Mouse (Mus musculus): Measurements from ENCODE around the gene Tex36. TPM values are rescaled to one million over a fixed set of nuclear protein-coding genes. Genes with fewer than 3 reads are reported as not detected.
A peak's percentile ranks its signal among the peaks of the same experiment; 100 is the strongest.

Tex36 gene
- polyA plus RNA-seq, 1 experiment from 2014 or later = not detected

GRCm38 (mm10) chr7:133576281-133576680 is 25.7 kb downstream of the Tex36 start:
- ATAC-seq (no peak), DNase-seq (ENCODE audit: low spot score) (no peak)
- Histone ChIP-seq H3K4me2 (ENCODE audit: low read length) (no peak overlapping the region), H3K4me3 (ENCODE audit: low read depth, low read length) (no peak overlapping the region), H3K9ac (ENCODE audit: low read length) (no peak overlapping the region), H3K4me1 (ENCODE audit: control insufficient read depth, insufficient read depth, low read length) (no peaks in the 10 kb centered on the region), H3K9me3 (replicated peaks; ENCODE audit: control insufficient read depth, low read length) (no peaks in the 10 kb centered on the region), H3K36me3 (ENCODE audit: control insufficient read depth, insufficient read depth, low read length) (no peaks in the 10 kb centered on the region), H3K27me3 (replicated peaks; ENCODE audit: control insufficient read depth, insufficient read depth, low read length) (no peaks in the 10 kb centered on the region), H3K27ac (ENCODE audit: low read depth, low read length) (no peak overlapping the region)
- 47% methylated on average over 6 of the region's 6 CpGs for WGBS

- Histone ChIP-seq H3K9me3 (replicated peaks; ENCODE audit: control insufficient read depth, low read length) (no peaks in the 10 kb centered on the region), H3K4me1 (ENCODE audit: control insufficient read depth, insufficient read depth, low read length) (no peaks in the 10 kb centered on the region), H3K27me3 (replicated peaks; ENCODE audit: control insufficient read depth, insufficient read depth, low read length) (no peaks in the 10 kb centered on the region), H3K27ac (ENCODE audit: low read depth, low read length) (no peak overlapping the region), H3K4me3 (ENCODE audit: low read depth, low read length) (no peak overlapping the region), H3K4me2 (ENCODE audit: low read length) (no peak overlapping the region), H3K9ac (ENCODE audit: low read length) (no peak overlapping the region), H3K36me3 (ENCODE audit: control insufficient read depth, insufficient read depth, low read length) (no peaks in the 10 kb centered on the region)
- ATAC-seq = no peak
- DNase-seq (ENCODE audit: low spot score) = peak; percentile 62
- WGBS = 27% methylated on average over 3 of the region's 3 CpGs
Measured at GRCm38 (mm10) chr7:133571927-133572326, 30.0 kb downstream of the Tex36 start.

DNA sequence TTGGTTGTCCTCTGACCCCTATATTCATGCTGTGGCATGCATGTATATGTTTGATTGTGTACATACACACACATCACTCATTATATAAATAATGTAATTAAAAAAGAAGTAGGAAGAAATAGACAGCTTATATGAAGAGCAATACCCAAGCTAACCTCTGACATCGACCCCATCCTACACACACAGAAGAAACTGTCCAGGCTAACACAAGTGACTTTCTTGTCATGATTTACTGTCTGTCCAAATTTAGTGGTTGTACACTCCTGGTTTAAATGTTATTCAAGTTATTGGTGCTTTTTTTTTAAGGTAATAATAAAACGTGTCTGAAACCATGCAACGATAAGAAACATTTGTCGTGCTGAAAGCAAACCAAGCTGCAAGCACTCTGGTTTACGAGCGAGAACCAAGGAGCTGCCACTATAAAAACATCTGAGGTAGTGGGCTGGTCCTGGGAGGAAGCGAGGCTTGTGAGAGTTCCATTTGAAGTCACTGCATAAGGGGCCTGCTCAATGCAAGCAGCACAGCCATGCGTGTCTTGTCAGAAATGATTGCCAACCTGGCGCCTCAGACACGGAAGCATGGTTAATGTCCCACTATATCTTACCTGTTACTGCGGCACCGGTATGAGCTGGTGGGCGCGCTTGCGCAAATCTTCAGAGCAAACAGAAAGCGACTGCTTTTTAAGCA is 32.6 kb downstream of the Tex36 start:
- 93% methylated on average over 16 of the region's 16 CpGs for WGBS
- no peak overlapping the region for H3K4me3 ChIP-seq (ENCODE audit: low read depth, low read length)
- no peaks in the 10 kb centered on the region for H3K4me1 ChIP-seq (ENCODE audit: control insufficient read depth, insufficient read depth, low read length)
- no peak overlapping the region for H3K27ac ChIP-seq (ENCODE audit: low read depth, low read length)
- H3K9me3 ChIP-seq (replicated peaks; ENCODE audit: control insufficient read depth, low read length) = no peaks in the 10 kb centered on the region
- H3K4me2 ChIP-seq (ENCODE audit: low read length) = no peak overlapping the region
- H3K36me3 ChIP-seq (ENCODE audit: control insufficient read depth, insufficient read depth, low read length) = no peaks in the 10 kb centered on the region
- DNase-seq (ENCODE audit: low spot score) = no peak
- ATAC-seq = no peak
- no peak overlapping the region for H3K9ac ChIP-seq (ENCODE audit: low read length)
- H3K27me3 ChIP-seq (replicated peaks; ENCODE audit: control insufficient read depth, insufficient read depth, low read length) = no peaks in the 10 kb centered on the region

- ATAC-seq = no peak
- Histone ChIP-seq H3K4me3 (ENCODE audit: low read depth, low read length) (no peak overlapping the region), H3K4me1 (ENCODE audit: control insufficient read depth, insufficient read depth, low read length) (no peaks in the 10 kb centered on the region), H3K36me3 (ENCODE audit: control insufficient read depth, insufficient read depth, low read length) (no peaks in the 10 kb centered on the region), H3K27me3 (replicated peaks; ENCODE audit: control insufficient read depth, insufficient read depth, low read length) (no peaks in the 10 kb centered on the region), H3K4me2 (ENCODE audit: low read length) (no peak overlapping the region), H3K9ac (ENCODE audit: low read length) (no peak overlapping the region), H3K9me3 (replicated peaks; ENCODE audit: control insufficient read depth, low read length) (no peaks in the 10 kb centered on the region), H3K27ac (ENCODE audit: low read depth, low read length) (no peak overlapping the region)
- DNase-seq (ENCODE audit: low spot score) = no peak
- 89% methylated on average over 8 of the region's 8 CpGs for WGBS
Measured at GRCm38 (mm10) chr7:133564600-133564999, 37.4 kb downstream of the Tex36 start.

DNA sequence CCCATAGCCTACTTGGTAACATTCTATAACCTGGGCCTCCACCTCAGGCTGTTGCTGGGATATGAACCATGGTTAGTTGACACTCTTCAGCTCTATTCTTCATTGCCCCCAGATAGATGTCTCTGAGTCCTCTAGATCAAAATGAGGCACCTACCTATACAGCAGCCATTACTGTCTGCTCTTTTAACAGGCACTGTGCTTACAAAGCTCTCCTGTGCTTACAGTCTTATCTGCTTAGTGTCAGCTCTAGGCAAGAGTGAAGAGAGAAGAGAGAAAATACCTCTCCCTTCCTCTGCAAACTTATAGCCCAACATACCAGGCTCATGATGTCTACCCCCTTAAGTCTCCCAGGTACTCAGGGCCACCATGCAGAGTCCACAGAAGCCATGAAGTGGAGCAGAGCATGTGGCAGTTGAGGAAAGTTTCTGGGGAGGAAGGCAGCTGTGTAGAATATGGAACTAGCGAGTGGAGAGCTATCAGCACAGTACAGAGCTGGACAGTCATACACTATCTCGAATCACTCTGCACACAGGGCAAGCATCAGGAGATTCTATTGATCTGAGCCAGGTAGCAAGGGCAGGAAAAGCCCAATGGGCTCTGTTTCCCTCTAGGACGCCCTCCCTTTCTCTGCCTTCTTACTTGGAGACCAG is 38.7 kb downstream of the Tex36 start:
- no peaks in the 10 kb centered on the region for H3K27me3 ChIP-seq (replicated peaks; ENCODE audit: control insufficient read depth, insufficient read depth, low read length)
- 86% methylated on average over 3 of the region's 3 CpGs for WGBS
- DNase-seq (ENCODE audit: low spot score) (no peak), ATAC-seq (no peak)
- no peak overlapping the region for H3K4me2 ChIP-seq (ENCODE audit: low read length)
- no peaks in the 10 kb centered on the region for H3K36me3 ChIP-seq (ENCODE audit: control insufficient read depth, insufficient read depth, low read length)
- no peak overlapping the region for H3K9ac ChIP-seq (ENCODE audit: low read length)
- no peak overlapping the region for H3K4me3 ChIP-seq (ENCODE audit: low read depth, low read length)
- H3K4me1 ChIP-seq (ENCODE audit: control insufficient read depth, insufficient read depth, low read length) = no peaks in the 10 kb centered on the region
- H3K9me3 ChIP-seq (replicated peaks; ENCODE audit: control insufficient read depth, low read length) = no peaks in the 10 kb centered on the region
- no peak overlapping the region for H3K27ac ChIP-seq (ENCODE audit: low read depth, low read length)

DNA sequence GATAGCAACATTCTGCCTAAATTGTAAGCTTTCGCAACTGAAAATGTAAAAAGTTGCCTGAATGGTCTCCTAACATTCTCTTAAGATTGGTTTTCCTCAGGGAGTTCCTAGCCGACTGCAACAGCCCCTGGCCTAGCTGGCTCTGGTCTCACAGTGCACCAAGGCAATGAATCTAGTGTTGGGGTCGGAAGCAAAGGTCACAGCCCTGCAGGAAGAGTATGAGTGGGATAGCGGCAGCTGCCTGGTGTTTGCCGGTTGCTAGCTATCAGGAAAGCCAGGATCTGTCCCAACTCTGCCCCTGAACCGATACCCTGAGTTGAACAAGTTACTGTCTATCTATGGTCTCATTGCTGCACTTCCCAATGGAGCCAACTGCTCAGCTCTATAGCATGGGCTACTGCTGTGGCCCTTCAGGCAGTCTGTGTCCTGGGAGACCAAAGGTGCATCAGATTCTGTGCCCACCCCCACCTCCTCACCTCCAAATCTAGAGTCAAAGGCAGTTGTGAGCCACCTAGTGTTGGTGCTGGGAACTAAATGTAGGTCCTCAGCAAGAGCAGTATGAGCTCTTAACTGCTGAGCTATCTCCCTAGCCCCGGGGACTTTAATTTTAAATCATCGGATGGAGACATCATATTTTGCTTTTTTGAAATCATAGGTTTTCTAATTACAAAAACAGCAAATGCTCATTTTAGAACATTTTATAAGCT is 46.0 kb downstream of the Tex36 start:
- no peak overlapping the region for H3K4me3 ChIP-seq (ENCODE audit: low read depth, low read length)
- no peaks in the 10 kb centered on the region for H3K4me1 ChIP-seq (ENCODE audit: control insufficient read depth, insufficient read depth, low read length)
- no peak overlapping the region for H3K4me2 ChIP-seq (ENCODE audit: low read length)
- H3K9me3 ChIP-seq (replicated peaks; ENCODE audit: control insufficient read depth, low read length) = no peaks in the 10 kb centered on the region
- ATAC-seq (no peak), DNase-seq (ENCODE audit: low spot score) (peak; percentile 53)
- H3K27ac ChIP-seq (ENCODE audit: low read depth, low read length) = no peak overlapping the region
- H3K36me3 ChIP-seq (ENCODE audit: control insufficient read depth, insufficient read depth, low read length) = no peaks in the 10 kb centered on the region
- 82% methylated on average over 8 of the region's 8 CpGs for WGBS
- H3K27me3 ChIP-seq (replicated peaks; ENCODE audit: control insufficient read depth, insufficient read depth, low read length) = no peaks in the 10 kb centered on the region
- no peak overlapping the region for H3K9ac ChIP-seq (ENCODE audit: low read length)

GRCm38 (mm10) chr7:133552306-133552991 is 49.5 kb downstream of the Tex36 start:
- Histone ChIP-seq H3K27me3 (replicated peaks; ENCODE audit: control insufficient read depth, insufficient read depth, low read length) (no peaks in the 10 kb centered on the region), H3K4me3 (ENCODE audit: low read depth, low read length) (no peak overlapping the region), H3K4me1 (ENCODE audit: control insufficient read depth, insufficient read depth, low read length) (no peaks in the 10 kb centered on the region), H3K27ac (ENCODE audit: low read depth, low read length) (no peak overlapping the region), H3K9ac (ENCODE audit: low read length) (no peak overlapping the region), H3K4me2 (ENCODE audit: low read length) (no peak overlapping the region), H3K9me3 (replicated peaks; ENCODE audit: control insufficient read depth, low read length) (no peaks in the 10 kb centered on the region), H3K36me3 (ENCODE audit: control insufficient read depth, insufficient read depth, low read length) (no peaks in the 10 kb centered on the region)
- 90% methylated on average over 7 of the region's 7 CpGs for WGBS
- no peak for ATAC-seq
- no peak for DNase-seq (ENCODE audit: low spot score)

- H3K4me3 ChIP-seq (ENCODE audit: low read depth, low read length) = no peak overlapping the region
- no peak overlapping the region for H3K4me2 ChIP-seq (ENCODE audit: low read length)
- H3K27me3 ChIP-seq (replicated peaks; ENCODE audit: control insufficient read depth, insufficient read depth, low read length) = no peaks in the 10 kb centered on the region
- no peaks in the 10 kb centered on the region for H3K36me3 ChIP-seq (ENCODE audit: control insufficient read depth, insufficient read depth, low read length)
- H3K4me1 ChIP-seq (ENCODE audit: control insufficient read depth, insufficient read depth, low read length) = no peaks in the 10 kb centered on the region
- no peak overlapping the region for H3K9ac ChIP-seq (ENCODE audit: low read length)
- ATAC-seq (no peak), DNase-seq (ENCODE audit: low spot score) (no peak)
- H3K27ac ChIP-seq (ENCODE audit: low read depth, low read length) = no peak overlapping the region
- WGBS = 36% methylated on average over 2 of the region's 2 CpGs
- H3K9me3 ChIP-seq (replicated peaks; ENCODE audit: control insufficient read depth, low read length) = no peaks in the 10 kb centered on the region
Measured at GRCm38 (mm10) chr7:133551000-133551399, 51.0 kb downstream of the Tex36 start.
